ENCODE assay signal across 8 mouse cellular contexts in genomic region chr12:86823488-86823854, GRCm38 (mm10).
DNase-seq lines count a peak whose midpoint lies in the region; ATAC-seq and TF ChIP-seq lines count a peak whose summit lies in the region.

No protein-coding gene starts in this region.

- peak overlapping the region; percentile 98 for H3K27ac ChIP-seq in kidney, embryonic 14.5 days (ENCODE audit: low read depth, low read length)
- H3K27ac ChIP-seq in bone marrow macrophage, adult 2 months (ENCODE audit: insufficient read depth, low read depth, low read length) = peak overlapping the region; percentile 96
- peak overlapping the region; percentile 99 for H3K27ac ChIP-seq in hindbrain, embryonic 11.5 days (ENCODE audit: low read depth, low read length)
- H3K27ac ChIP-seq in midbrain, embryonic 12.5 days (replicated peaks) = peak overlapping the region; percentile 99

- no peaks in the 10 kb centered on the region for H3K9me3 ChIP-seq in kidney, embryonic 14.5 days (ENCODE audit: control insufficient read depth, low read length)
- H3K9me3 ChIP-seq in hindbrain, embryonic 11.5 days (ENCODE audit: control insufficient read depth, low read length) = no peaks in the 10 kb centered on the region
- no peaks in the 10 kb centered on the region for H3K9me3 ChIP-seq in midbrain, embryonic 12.5 days

- no peaks in the 10 kb centered on the region for H3K36me3 ChIP-seq in kidney, embryonic 14.5 days (ENCODE audit: control insufficient read depth, insufficient read depth, low read length)
- H3K36me3 ChIP-seq in hindbrain, embryonic 11.5 days (ENCODE audit: control insufficient read depth, insufficient read depth, low read length) = no peaks in the 10 kb centered on the region
- H3K36me3 ChIP-seq in midbrain, embryonic 12.5 days = no peaks in the 10 kb centered on the region

- no peak for ATAC-seq in kidney, embryonic 14.5 days (ENCODE audit: low FRiP score, low TSS enrichment)
- ATAC-seq in hindbrain, embryonic 11.5 days (ENCODE audit: low FRiP score) = peak; percentile 8; the same call in 1 of the 2 replicates
- ATAC-seq in midbrain, embryonic 12.5 days (ENCODE audit: low FRiP score, low read depth) = peak; percentile 9; the same call in 1 of the 2 replicates

- peak overlapping the region; percentile 52 for H3K9ac ChIP-seq in kidney, embryonic 14.5 days (ENCODE audit: low read depth, low read length)
- peak overlapping the region; percentile 48 for H3K9ac ChIP-seq in hindbrain, embryonic 11.5 days (ENCODE audit: low read depth, low read length)
- peak overlapping the region; percentile 51 for H3K9ac ChIP-seq in midbrain, embryonic 12.5 days (replicated peaks)

- no peak for TF ChIP-seq CTCF in bone marrow macrophage, adult 2 months (IDR thresholded peaks at IDR 0.05; ENCODE audit: low read depth, low read length)

- peaks cover 35% of the 10 kb centered on the region for H3K4me1 ChIP-seq in kidney, embryonic 14.5 days (ENCODE audit: control insufficient read depth, insufficient read depth, low read length)
- H3K4me1 ChIP-seq in bone marrow macrophage, adult 2 months (ENCODE audit: control insufficient read depth, insufficient read depth, low read length) = peaks cover 43% of the 10 kb centered on the region
- H3K4me1 ChIP-seq in hindbrain, embryonic 11.5 days (replicated peaks; ENCODE audit: control insufficient read depth, insufficient read depth, low read length) = peaks cover 13% of the 10 kb centered on the region
- peaks cover 61% of the 10 kb centered on the region for H3K4me1 ChIP-seq in midbrain, embryonic 12.5 days

- TF ChIP-seq POLR2A in bone marrow macrophage, adult 2 months (IDR thresholded peaks at IDR 0.05; ENCODE audit: borderline replicate concordance, low read depth, low read length) = no peak

- H3K4me3 ChIP-seq in kidney, embryonic 14.5 days (ENCODE audit: low read length) = peak overlapping the region; percentile 5; the same call in 1 of the 2 replicates
- H3K4me3 ChIP-seq in bone marrow macrophage, adult 2 months (ENCODE audit: insufficient read depth, low read length) = peak overlapping the region; percentile 51
- no peak overlapping the region for H3K4me3 ChIP-seq in hindbrain, embryonic 11.5 days (ENCODE audit: low read depth, low read length)
- peak overlapping the region; percentile 16 for H3K4me3 ChIP-seq in midbrain, embryonic 12.5 days

- peak overlapping the region; percentile 42; the same call in 1 of the 2 replicates for H3K4me2 ChIP-seq in kidney, embryonic 14.5 days (replicated peaks; ENCODE audit: low read depth, low read length)
- H3K4me2 ChIP-seq in hindbrain, embryonic 11.5 days (replicated peaks; ENCODE audit: low read depth, low read length) = peak overlapping the region; percentile 21
- peak overlapping the region; percentile 46 for H3K4me2 ChIP-seq in midbrain, embryonic 12.5 days (replicated peaks)

- no peak for DNase-seq in kidney, postnatal 14 days
- peak; percentile 48 for DNase-seq in hindbrain, embryonic 11.5 days (ENCODE audit: low spot score)
- no peak for DNase-seq in adrenal gland, postnatal 36 days
- no peak for DNase-seq in spleen, postnatal 10 days (ENCODE audit: low spot score in 2 of 2)
- DNase-seq in frontal cortex, postnatal 14 days (ENCODE audit: low spot score in 2 of 2) = no peak

- no peaks in the 10 kb centered on the region for H3K27me3 ChIP-seq in kidney, embryonic 14.5 days (ENCODE audit: control insufficient read depth, insufficient read depth, low read length)
- H3K27me3 ChIP-seq in hindbrain, embryonic 11.5 days (ENCODE audit: control insufficient read depth, insufficient read depth, low read length) = no peaks in the 10 kb centered on the region
- peaks cover 5% of the 10 kb centered on the region; the same call in 1 of the 2 replicates for H3K27me3 ChIP-seq in midbrain, embryonic 12.5 days

- 65% methylated on average over 4 of the region's 4 CpGs for WGBS in kidney, embryonic 14.5 days
- WGBS in hindbrain, embryonic 11.5 days = 21% methylated on average over 2 of the region's 4 CpGs
- 18% methylated on average over 3 of the region's 4 CpGs for WGBS in midbrain, embryonic 12.5 days
